Mouse (Mus musculus) cerebellum, adult (tissue): ENCODE results near the gene Cstb.

Experiments
- ATAC-seq: cut with Nextera tagmentation; 2 replicates; pipeline ENCODE4 v1.9.2; 2017; ENCODE audit warnings: mild to moderate bottlenecking, moderate library complexity, mixed read lengths; ENCODE audit not compliant: insufficient number of reproducible peaks, low FRiP score, low TSS enrichment

Cstb gene

GRCm38 (mm10) chr10:78457495-78458347 lies 32.3 kb downstream of the Cstb start:
- ATAC-seq, result no peak

DNA sequence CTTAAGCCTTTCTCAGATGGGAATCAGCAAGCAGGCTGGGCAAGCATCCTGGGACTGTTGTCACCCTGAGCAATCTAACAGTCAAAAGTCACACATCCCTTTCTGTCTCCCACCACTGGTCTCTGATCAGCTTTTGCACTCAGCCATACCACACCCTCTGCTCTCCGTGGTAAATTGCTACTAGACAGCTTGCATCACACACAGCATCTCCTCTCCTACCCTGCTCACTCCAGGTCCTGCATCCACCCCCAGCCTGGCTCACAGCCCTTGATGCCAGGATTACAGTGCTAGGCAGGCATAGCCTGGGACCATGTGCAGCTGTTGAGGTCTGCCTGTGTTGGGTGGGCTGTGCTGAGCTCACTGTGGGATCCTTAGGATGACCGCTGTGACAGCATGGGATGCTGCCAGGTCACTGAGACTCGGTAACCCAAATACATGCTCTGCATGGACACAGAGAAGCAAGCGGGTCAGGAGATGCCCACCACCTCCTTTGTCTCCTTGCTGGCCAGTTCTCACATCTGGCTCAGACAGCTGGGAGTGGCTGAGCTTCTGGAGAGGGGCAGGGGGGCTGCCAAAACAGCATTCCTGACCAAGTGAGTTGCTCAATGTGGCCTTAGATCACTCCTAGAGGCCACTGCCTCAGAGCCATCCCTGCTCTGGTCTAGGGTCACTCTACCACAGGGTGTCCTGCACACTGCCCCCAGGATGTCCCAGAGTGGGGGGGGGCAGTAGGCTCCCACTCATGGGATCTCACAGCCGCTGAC lies 33.1 kb downstream of the Cstb start:
- ATAC-seq, result no peak

DNA sequence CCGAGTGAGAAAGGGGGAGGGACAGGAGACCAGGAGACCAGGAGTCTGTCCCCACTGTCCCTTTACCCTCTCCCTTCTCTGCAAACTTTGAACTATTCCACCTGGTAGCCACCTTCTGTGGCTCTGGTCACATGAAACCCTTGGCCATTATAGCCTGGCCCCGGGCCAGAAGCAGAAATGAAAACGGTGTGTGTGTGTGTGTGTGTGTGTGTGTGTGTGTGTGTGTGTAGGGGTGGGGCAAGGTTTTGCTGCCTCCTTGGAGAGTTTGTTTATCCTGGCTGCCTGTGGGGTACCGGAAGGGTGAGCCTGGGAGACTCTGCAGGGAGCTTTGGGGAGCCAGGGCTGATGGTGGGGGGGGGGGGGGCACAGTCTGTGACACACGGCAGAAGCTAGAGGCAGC lies 35.0 kb downstream of the Cstb start:
- ATAC-seq, result no peak

DNA sequence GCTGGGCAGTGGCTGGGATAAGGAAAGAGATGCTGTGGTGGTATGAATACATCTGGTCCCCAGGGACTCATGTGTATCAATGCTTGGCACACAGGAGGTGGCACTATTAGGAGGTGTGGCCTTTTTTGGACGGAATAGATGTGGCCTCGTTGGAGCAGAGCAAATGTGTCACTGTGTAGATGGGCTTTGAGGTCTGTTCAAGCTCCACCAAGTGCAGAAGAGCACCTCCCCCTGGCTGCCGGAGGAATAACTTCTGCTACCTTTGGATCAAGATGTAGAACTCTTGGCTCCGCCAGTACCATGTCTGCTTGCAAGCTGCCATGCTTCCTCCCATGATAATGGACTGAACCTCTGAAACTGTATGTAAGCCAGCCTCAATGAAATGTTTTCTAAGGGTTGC lies 36.3 kb downstream of the Cstb start:
- ATAC-seq, result no peak

GRCm38 (mm10) chr10:78462945-78463768 lies 37.7 kb downstream of the Cstb start:
- no peak for ATAC-seq

- ATAC-seq, result no peak
These were observed 38.3 kb downstream of the Cstb start for GRCm38 (mm10) chr10:78463769-78464167.

- ATAC-seq, result peak; percentile 0; the same call in 1 of the 2 replicates
These were observed 38.8 kb downstream of the Cstb start for GRCm38 (mm10) chr10:78464201-78464791.

GRCm38 (mm10) chr10:78464792-78465207 lies 39.3 kb downstream of the Cstb start, which contains the start of gene Pdxk:
Pdxk (minus strand) TSS chr10:78464975.
- ATAC-seq, result peak; percentile 89

DNA sequence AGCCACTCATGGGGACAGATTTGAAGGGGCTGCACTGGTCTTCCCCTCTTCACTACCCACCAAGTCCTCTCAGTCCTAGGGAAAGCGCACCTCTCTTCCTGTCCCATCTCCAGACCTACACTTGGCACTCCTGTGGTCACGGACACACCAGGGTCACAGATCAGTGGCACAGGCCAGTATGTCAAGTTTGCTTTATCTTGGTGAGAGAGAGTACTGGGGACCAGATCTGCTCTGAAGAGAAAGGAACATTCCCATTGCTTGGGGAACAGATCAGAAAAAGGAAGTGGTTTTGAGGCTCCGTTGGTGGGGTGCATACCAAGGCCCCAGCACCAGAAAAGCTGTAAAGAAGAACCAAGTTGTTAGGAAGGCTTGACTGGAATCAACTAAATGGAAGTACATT lies 40.0 kb downstream of the Cstb start:
- ATAC-seq, result no peak

- ATAC-seq, result no peak
These were observed 41.2 kb downstream of the Cstb start for GRCm38 (mm10) chr10:78466647-78467046.

- ATAC-seq, result no peak
These were observed 42.4 kb downstream of the Cstb start for GRCm38 (mm10) chr10:78467761-78468310.

- ATAC-seq, result no peak
These were observed 45.3 kb downstream of the Cstb start for GRCm38 (mm10) chr10:78470582-78471313.

DNA sequence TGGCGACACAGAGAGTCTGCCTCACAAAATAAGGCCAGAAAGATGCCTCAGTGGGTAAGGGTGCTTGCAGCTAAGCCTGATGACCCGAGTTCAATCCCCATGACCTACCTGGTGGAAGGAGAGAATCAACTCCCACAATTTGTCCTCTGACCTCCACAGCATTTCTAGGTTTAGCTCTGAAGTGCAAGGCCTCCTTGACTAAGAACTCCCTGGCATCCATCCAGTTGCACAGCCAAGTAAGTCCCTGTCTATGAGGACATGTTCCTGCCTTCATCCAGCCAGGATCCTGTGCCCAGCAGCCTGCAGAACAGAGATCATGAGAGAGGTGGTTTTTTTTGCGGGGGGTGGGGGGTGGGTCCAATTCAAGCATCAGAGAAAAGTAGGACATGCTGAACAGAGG lies 46.6 kb downstream of the Cstb start:
- no peak for ATAC-seq

DNA sequence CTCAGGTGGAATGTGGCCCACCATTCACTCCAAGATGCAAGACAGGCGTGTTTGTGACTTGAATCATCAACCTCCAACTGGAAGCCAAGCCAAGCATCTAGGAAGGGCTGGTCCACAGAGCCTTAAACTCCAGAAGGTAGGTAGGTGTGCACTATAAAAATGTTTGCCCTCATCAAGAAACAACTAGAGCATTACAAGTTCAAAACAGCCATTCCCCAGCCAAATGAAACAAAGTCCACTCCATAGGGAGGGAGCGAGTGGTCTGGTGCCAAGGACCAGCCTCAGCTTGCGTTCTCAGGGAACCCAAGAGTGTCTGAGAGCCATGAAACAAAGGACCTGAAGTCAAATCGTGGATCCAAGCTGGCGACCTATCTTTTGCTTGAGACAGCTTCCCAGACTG lies 48.0 kb downstream of the Cstb start:
- no peak for ATAC-seq

GRCm38 (mm10) chr10:78474759-78475158 lies 49.3 kb downstream of the Cstb start:
- ATAC-seq, result no peak

DNA sequence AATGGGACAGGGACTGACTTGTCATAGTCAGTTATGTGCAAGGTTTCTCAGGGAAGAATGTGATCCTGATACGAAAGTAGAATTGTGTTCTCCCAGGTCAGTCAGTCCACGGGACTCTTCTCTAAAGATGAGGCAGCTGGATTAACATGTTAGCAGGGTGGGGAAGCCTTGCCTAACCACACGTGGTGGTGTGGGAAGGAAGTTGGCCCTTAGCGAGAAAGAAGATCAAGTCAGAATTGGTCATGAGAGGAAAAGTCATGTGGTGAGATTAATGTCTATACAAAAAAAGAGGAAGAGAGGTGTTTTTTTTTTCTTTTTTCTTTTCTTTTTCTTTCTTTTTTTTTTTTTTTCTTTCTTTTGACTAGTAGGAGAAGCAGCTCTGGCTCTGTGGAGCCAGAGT lies 51.4 kb downstream of the Cstb start:
- no peak for ATAC-seq
